Mouse (Mus musculus) E14TG2a.4 (cell line): ENCODE data around the gene Nrxn1.

Experiments used
- H3K27me3 ChIP-seq: 2 replicates; pipeline ENCODE4 v1.6.1; 2014; ENCODE audit warnings: low read length, control low read depth; ENCODE audit not compliant: insufficient read depth
- H3K36me3 ChIP-seq: 2 replicates; pipeline ENCODE4 v1.6.1; 2014; ENCODE audit warnings: low read length, control low read depth; ENCODE audit not compliant: insufficient read depth
- H3K4me1 ChIP-seq: replicated peaks from 2 replicates; pipeline ENCODE4 v1.6.1; 2014; ENCODE audit warnings: low read depth, low read length, control low read depth
- H3K4me3 ChIP-seq: replicated peaks from 2 replicates; pipeline ENCODE4 v1.5.1; 2014; ENCODE audit warnings: mild to moderate bottlenecking, low read length
- H3K9me3 ChIP-seq: 2 replicates; pipeline ENCODE4 v1.6.1; 2014; ENCODE audit warnings: low read length, control low read depth
- CTCF ChIP-seq: conservative IDR thresholded peaks from 2 replicates; pipeline ENCODE4 v1.5.1; 2014; ENCODE audit warnings: low read length
- NANOG ChIP-seq: IDR thresholded peaks from 2 replicates; pipeline ENCODE4 v1.6.1; 2014; ENCODE audit warnings: borderline replicate concordance, low read length, mixed read lengths
- POU5F1 ChIP-seq: IDR thresholded peaks from 2 replicates; pipeline ENCODE4 v1.6.1; 2014; ENCODE audit warnings: low read length, borderline replicate concordance

Nrxn1 gene

GRCm38 (mm10) chr17:90606718-90607426 is 486.0 kb downstream of the Nrxn1 start:
- Histone ChIP-seq H3K27me3 (no peaks in the 10 kb centered on the region), H3K4me3 (no peak overlapping the region), H3K9me3 (no peaks in the 10 kb centered on the region), H3K4me1 (no peaks in the 10 kb centered on the region), H3K36me3 (no peaks in the 10 kb centered on the region)
- TF ChIP-seq POU5F1 (no peak), NANOG (no peak), CTCF (no peak)

GRCm38 (mm10) chr17:90599570-90600524 is 493.0 kb downstream of the Nrxn1 start:
- peaks cover 11% of the 10 kb centered on the region for H3K9me3 ChIP-seq
- no peak overlapping the region for H3K4me3 ChIP-seq
- no peaks in the 10 kb centered on the region for H3K36me3 ChIP-seq
- TF ChIP-seq CTCF (no peak), NANOG (no peak), POU5F1 (no peak)
- H3K4me1 ChIP-seq, result no peaks in the 10 kb centered on the region
- H3K27me3 ChIP-seq, result no peaks in the 10 kb centered on the region

DNA sequence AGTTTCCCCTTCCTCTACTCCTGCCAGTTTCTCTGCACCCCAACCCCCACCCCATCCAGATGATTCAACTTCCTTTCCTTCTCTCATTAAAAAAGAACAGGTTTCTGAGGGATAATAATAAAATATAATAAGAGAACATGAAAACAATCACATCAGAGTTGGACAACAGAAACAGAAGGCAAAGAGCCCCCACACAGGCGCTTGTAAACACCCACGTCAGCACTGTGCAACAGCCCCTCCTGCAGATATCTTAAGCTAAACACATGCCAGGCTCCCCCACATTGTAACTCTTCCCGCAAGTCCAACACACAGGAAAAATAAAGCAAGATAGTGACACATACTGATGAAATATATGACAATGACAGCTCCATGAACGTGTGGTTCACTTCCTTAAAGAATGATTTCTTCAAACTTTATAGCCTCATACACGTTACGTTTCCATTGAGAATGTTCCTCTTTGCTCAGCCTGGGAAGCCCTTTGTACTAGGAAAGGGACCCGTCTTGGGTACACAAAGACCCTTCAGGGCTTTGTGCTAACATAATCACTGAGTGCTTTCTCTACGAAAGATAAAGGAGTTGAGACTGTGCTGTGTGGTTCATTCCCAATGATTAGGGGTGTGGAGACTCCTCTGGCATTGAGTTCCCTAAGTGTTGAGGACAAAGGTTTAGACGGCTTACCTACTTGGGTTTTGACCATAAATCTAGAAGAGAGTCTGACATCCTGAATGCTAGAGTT is 497.9 kb downstream of the Nrxn1 start:
- peaks cover 11% of the 10 kb centered on the region for H3K9me3 ChIP-seq
- no peaks in the 10 kb centered on the region for H3K36me3 ChIP-seq
- TF ChIP-seq POU5F1 (no peak), NANOG (no peak), CTCF (no peak)
- H3K4me1 ChIP-seq, result no peaks in the 10 kb centered on the region
- no peaks in the 10 kb centered on the region for H3K27me3 ChIP-seq
- no peak overlapping the region for H3K4me3 ChIP-seq

GRCm38 (mm10) chr17:90586891-90587290 is 506.0 kb downstream of the Nrxn1 start:
- TF ChIP-seq NANOG (no peak), CTCF (no peak), POU5F1 (no peak)
- Histone ChIP-seq H3K9me3 (no peaks in the 10 kb centered on the region), H3K27me3 (no peaks in the 10 kb centered on the region), H3K4me3 (no peak overlapping the region), H3K36me3 (no peaks in the 10 kb centered on the region), H3K4me1 (peaks cover 23% of the 10 kb centered on the region)

GRCm38 (mm10) chr17:90584666-90585195 is 508.1 kb downstream of the Nrxn1 start:
- H3K4me1 ChIP-seq, result peaks cover 23% of the 10 kb centered on the region
- no peaks in the 10 kb centered on the region for H3K27me3 ChIP-seq
- TF ChIP-seq NANOG (no peak), POU5F1 (no peak), CTCF (peak; percentile 80)
- no peaks in the 10 kb centered on the region for H3K36me3 ChIP-seq
- no peaks in the 10 kb centered on the region for H3K9me3 ChIP-seq
- H3K4me3 ChIP-seq, result no peak overlapping the region

DNA sequence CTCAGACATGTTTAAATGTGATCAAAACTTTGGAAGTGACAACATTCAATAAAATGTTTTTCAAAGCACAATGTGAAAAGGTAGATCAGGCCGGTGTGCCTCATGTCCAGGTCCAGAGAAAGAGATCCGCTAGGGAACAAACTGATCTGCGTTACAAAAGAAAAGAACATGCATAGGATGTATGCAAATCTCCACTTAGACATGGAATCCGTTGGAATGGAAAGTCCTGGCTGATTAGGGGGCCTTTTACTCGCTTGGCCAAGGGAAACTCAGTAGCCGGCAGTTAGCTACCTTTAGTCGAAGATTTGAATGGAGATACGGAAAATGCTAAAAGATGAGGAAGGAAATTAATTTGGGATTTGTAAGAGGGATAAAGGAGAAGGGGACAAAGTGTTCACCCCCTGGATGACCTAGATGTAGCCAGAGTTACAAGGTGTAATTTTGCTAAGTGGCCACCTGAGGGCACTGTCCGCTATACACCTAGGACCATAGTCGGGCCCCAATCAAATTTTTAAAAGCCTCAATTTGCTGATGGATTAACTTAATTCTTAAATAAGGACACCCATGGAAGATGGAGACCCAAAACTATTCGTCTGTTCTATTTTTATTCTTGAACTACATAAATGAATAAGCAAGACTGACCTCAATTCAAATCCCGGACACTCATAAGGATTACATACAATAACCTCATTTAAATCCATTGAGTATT is 508.9 kb downstream of the Nrxn1 start:
- Histone ChIP-seq H3K4me3 (no peak overlapping the region), H3K4me1 (peaks cover 23% of the 10 kb centered on the region), H3K9me3 (no peaks in the 10 kb centered on the region), H3K36me3 (no peaks in the 10 kb centered on the region), H3K27me3 (no peaks in the 10 kb centered on the region)
- TF ChIP-seq CTCF (peak; percentile 55), POU5F1 (no peak), NANOG (no peak)

DNA sequence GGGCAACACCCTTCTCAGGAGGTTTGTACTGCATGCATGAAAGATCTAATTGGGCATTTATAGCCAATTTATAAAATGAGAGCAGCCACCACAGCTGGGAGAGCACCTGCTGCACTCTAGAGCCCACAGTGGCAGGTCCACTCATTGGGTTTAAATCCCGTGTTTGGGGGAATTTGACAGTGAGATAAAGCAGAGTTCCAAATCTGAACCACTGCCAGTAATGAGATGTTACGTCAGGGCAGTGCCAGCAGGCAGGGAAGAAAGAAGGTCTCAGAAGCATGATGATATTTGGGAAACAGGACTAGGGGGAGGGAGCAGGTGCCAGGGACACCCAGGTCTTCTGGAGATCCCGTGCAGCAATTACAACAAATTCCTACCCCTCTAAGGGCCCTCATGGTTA is 509.7 kb downstream of the Nrxn1 start:
- no peaks in the 10 kb centered on the region for H3K9me3 ChIP-seq
- no peaks in the 10 kb centered on the region for H3K27me3 ChIP-seq

More for the DNA sequence above, 509.7 kb downstream of the Nrxn1 start:
- TF ChIP-seq CTCF (no peak), NANOG (no peak), POU5F1 (no peak)
- Histone ChIP-seq H3K4me3 (no peak overlapping the region), H3K36me3 (no peaks in the 10 kb centered on the region), H3K4me1 (peaks cover 23% of the 10 kb centered on the region)
